Mouse (Mus musculus) kidney, adult 2 months (tissue): ENCODE results near the gene Mmel1.

Experiments used
- CTCF ChIP-seq: fragments of 200-500 bp; conservative IDR thresholded peaks from 2 replicates; pipeline ENCODE4 v1.5.1; 2011; ENCODE audit warnings: low read depth, mild to moderate bottlenecking, control low read depth, low read length, moderate library complexity, mixed read lengths; ENCODE audit not compliant: insufficient read depth, insufficient read length
- POLR2A ChIP-seq: fragments of 200-500 bp; IDR thresholded peaks from one replicate; pipeline ENCODE4 v1.6.1; 2011; ENCODE audit warnings: low read depth, low read length, control low read depth

GRCm38 (mm10) chr4:154935788-154936187, 66.4 kb downstream of the Mmel1 start:
- no peak for TF ChIP-seq CTCF
- TF ChIP-seq POLR2A: no peak
